Mouse (Mus musculus): Measurements from ENCODE around the gene Trp53bp1. TPM values are rescaled to one million over a fixed set of nuclear protein-coding genes. Genes with fewer than 3 reads are reported as not detected.

The Trp53bp1 gene
- total and polyA plus RNA-seq, 2 experiments from 2014 or later, result 20.3 to 74.4 TPM

- Histone ChIP-seq H3K27me3 (ENCODE audit: control insufficient read depth, insufficient read depth, low read length) (no peaks in the 10 kb centered on the region), H3K4me2 (ENCODE audit: low read depth, low read length) (no peak overlapping the region), H3K9ac (replicated peaks; ENCODE audit: low read depth, low read length) (no peak overlapping the region), H3K9me3 (replicated peaks; ENCODE audit: control insufficient read depth, low read length) (no peaks in the 10 kb centered on the region), H3K27ac (ENCODE audit: low read depth) (no peak overlapping the region), H3K4me3 (ENCODE audit: low read depth, low read length) (no peak overlapping the region), H3K36me3 (replicated peaks; ENCODE audit: control insufficient read depth, insufficient read depth, low read length) (peaks cover 64% of the 10 kb centered on the region), H3K4me1 (ENCODE audit: control insufficient read depth, insufficient read depth) (no peaks in the 10 kb centered on the region)
- TF ChIP-seq CTCF (IDR thresholded peaks at IDR 0.05; ENCODE audit: low read depth) (no peak), EP300 (IDR thresholded peaks at IDR 0.05; ENCODE audit: low read depth) (no peak)
- no peak for DNase-seq (ENCODE audit: low spot score)
- 42% methylated on average over 3 of the region's 3 CpGs for WGBS
- ATAC-seq (ENCODE audit: insufficient read depth, low read depth), result no peak
These were observed 56.7 kb downstream of the Trp53bp1 start for GRCm38 (mm10) chr2:121214491-121214890.

- 84% methylated on average over 3 of the region's 3 CpGs for WGBS
- peaks cover 93% of the 10 kb centered on the region for H3K36me3 ChIP-seq (replicated peaks; ENCODE audit: control insufficient read depth, insufficient read depth, low read length)
These were observed 64.7 kb downstream of the Trp53bp1 start for GRCm38 (mm10) chr2:121206541-121206940.

GRCm38 (mm10) chr2:121204276-121204675, 66.9 kb downstream of the Trp53bp1 start:
- peaks cover 92% of the 10 kb centered on the region for H3K36me3 ChIP-seq (replicated peaks; ENCODE audit: control insufficient read depth, insufficient read depth, low read length)
- DNase-seq (ENCODE audit: low spot score), result no peak
- no peak overlapping the region for H3K4me3 ChIP-seq (ENCODE audit: low read depth, low read length)
- H3K27ac ChIP-seq (ENCODE audit: low read depth), result no peak overlapping the region
- no peaks in the 10 kb centered on the region for H3K9me3 ChIP-seq (replicated peaks; ENCODE audit: control insufficient read depth, low read length)
- WGBS, result 91% methylated on average over 17 of the region's 17 CpGs
- no peaks in the 10 kb centered on the region for H3K4me1 ChIP-seq (ENCODE audit: control insufficient read depth, insufficient read depth)
- TF ChIP-seq EP300 (IDR thresholded peaks at IDR 0.05; ENCODE audit: low read depth) (no peak), CTCF (IDR thresholded peaks at IDR 0.05; ENCODE audit: low read depth) (no peak)
- H3K27me3 ChIP-seq (ENCODE audit: control insufficient read depth, insufficient read depth, low read length), result no peaks in the 10 kb centered on the region
- ATAC-seq (ENCODE audit: insufficient read depth, low read depth), result no peak
- no peak overlapping the region for H3K9ac ChIP-seq (replicated peaks; ENCODE audit: low read depth, low read length)
- no peak overlapping the region for H3K4me2 ChIP-seq (ENCODE audit: low read depth, low read length)

More at GRCm38 (mm10) chr2:121206541-121206940, 64.7 kb downstream of the Trp53bp1 start:
- Histone ChIP-seq H3K9ac (replicated peaks; ENCODE audit: low read depth, low read length) (no peak overlapping the region), H3K9me3 (replicated peaks; ENCODE audit: control insufficient read depth, low read length) (no peaks in the 10 kb centered on the region), H3K4me2 (ENCODE audit: low read depth, low read length) (no peak overlapping the region), H3K4me1 (ENCODE audit: control insufficient read depth, insufficient read depth) (no peaks in the 10 kb centered on the region), H3K27me3 (ENCODE audit: control insufficient read depth, insufficient read depth, low read length) (no peaks in the 10 kb centered on the region), H3K27ac (ENCODE audit: low read depth) (no peak overlapping the region), H3K4me3 (ENCODE audit: low read depth, low read length) (no peak overlapping the region)
- DNase-seq (ENCODE audit: low spot score) (no peak), ATAC-seq (ENCODE audit: insufficient read depth, low read depth) (no peak)
- TF ChIP-seq EP300 (IDR thresholded peaks at IDR 0.05; ENCODE audit: low read depth) (no peak), CTCF (IDR thresholded peaks at IDR 0.05; ENCODE audit: low read depth) (no peak)

- WGBS, result 85% methylated on average over 9 of the region's 9 CpGs
- TF ChIP-seq EP300 (IDR thresholded peaks at IDR 0.05; ENCODE audit: low read depth), result no peak
- TF ChIP-seq CTCF (IDR thresholded peaks at IDR 0.05; ENCODE audit: low read depth), result no peak
- peaks cover 93% of the 10 kb centered on the region for H3K36me3 ChIP-seq (replicated peaks; ENCODE audit: control insufficient read depth, insufficient read depth, low read length)
- ATAC-seq (ENCODE audit: insufficient read depth, low read depth) (no peak), DNase-seq (ENCODE audit: low spot score) (no peak)
- no peak overlapping the region for H3K9ac ChIP-seq (replicated peaks; ENCODE audit: low read depth, low read length)
- H3K27ac ChIP-seq (ENCODE audit: low read depth), result no peak overlapping the region
- no peaks in the 10 kb centered on the region for H3K4me1 ChIP-seq (ENCODE audit: control insufficient read depth, insufficient read depth)
- no peaks in the 10 kb centered on the region for H3K9me3 ChIP-seq (replicated peaks; ENCODE audit: control insufficient read depth, low read length)
- H3K4me3 ChIP-seq (ENCODE audit: low read depth, low read length), result no peak overlapping the region
- no peaks in the 10 kb centered on the region for H3K27me3 ChIP-seq (ENCODE audit: control insufficient read depth, insufficient read depth, low read length)
- no peak overlapping the region for H3K4me2 ChIP-seq (ENCODE audit: low read depth, low read length)
These were observed 75.7 kb downstream of the Trp53bp1 start for GRCm38 (mm10) chr2:121195466-121195865.

GRCm38 (mm10) chr2:121188530-121188929, 82.7 kb downstream of the Trp53bp1 start:
- Histone ChIP-seq H3K27me3 (ENCODE audit: control insufficient read depth, insufficient read depth, low read length) (no peaks in the 10 kb centered on the region), H3K4me1 (ENCODE audit: control insufficient read depth, insufficient read depth) (no peaks in the 10 kb centered on the region), H3K4me2 (ENCODE audit: low read depth, low read length) (no peak overlapping the region), H3K9me3 (replicated peaks; ENCODE audit: control insufficient read depth, low read length) (no peaks in the 10 kb centered on the region), H3K36me3 (replicated peaks; ENCODE audit: control insufficient read depth, insufficient read depth, low read length) (peaks cover 74% of the 10 kb centered on the region), H3K4me3 (ENCODE audit: low read depth, low read length) (no peak overlapping the region), H3K27ac (ENCODE audit: low read depth) (no peak overlapping the region), H3K9ac (replicated peaks; ENCODE audit: low read depth, low read length) (no peak overlapping the region)
- 64% methylated on average over 1 of the region's 1 CpGs for WGBS
- TF ChIP-seq CTCF (IDR thresholded peaks at IDR 0.05; ENCODE audit: low read depth) (peak; percentile 47), EP300 (IDR thresholded peaks at IDR 0.05; ENCODE audit: low read depth) (no peak)
- ATAC-seq (ENCODE audit: insufficient read depth, low read depth), result no peak
- no peak for DNase-seq (ENCODE audit: low spot score)

- no peak for TF ChIP-seq EP300 (IDR thresholded peaks at IDR 0.05; ENCODE audit: low read depth)
- Histone ChIP-seq H3K9ac (replicated peaks; ENCODE audit: low read depth, low read length) (no peak overlapping the region), H3K27ac (ENCODE audit: low read depth) (no peak overlapping the region), H3K4me2 (ENCODE audit: low read depth, low read length) (no peak overlapping the region), H3K4me1 (ENCODE audit: control insufficient read depth, insufficient read depth) (no peaks in the 10 kb centered on the region), H3K9me3 (replicated peaks; ENCODE audit: control insufficient read depth, low read length) (no peaks in the 10 kb centered on the region), H3K4me3 (ENCODE audit: low read depth, low read length) (no peak overlapping the region), H3K27me3 (ENCODE audit: control insufficient read depth, insufficient read depth, low read length) (no peaks in the 10 kb centered on the region), H3K36me3 (replicated peaks; ENCODE audit: control insufficient read depth, insufficient read depth, low read length) (peaks cover 64% of the 10 kb centered on the region)
- WGBS, result 94% methylated on average over 7 of the region's 7 CpGs
- no peak for DNase-seq (ENCODE audit: low spot score)
- ATAC-seq (ENCODE audit: insufficient read depth, low read depth), result no peak
These were observed 87.1 kb downstream of the Trp53bp1 start for GRCm38 (mm10) chr2:121184142-121184541.
